Mouse (Mus musculus): ENCODE data around the gene Nfix. TPM values are rescaled to one million over a fixed set of nuclear protein-coding genes. Genes with fewer than 3 reads are reported as not detected.

Nfix gene
- total RNA-seq, 1 experiment = 0.89 TPM

DNA sequence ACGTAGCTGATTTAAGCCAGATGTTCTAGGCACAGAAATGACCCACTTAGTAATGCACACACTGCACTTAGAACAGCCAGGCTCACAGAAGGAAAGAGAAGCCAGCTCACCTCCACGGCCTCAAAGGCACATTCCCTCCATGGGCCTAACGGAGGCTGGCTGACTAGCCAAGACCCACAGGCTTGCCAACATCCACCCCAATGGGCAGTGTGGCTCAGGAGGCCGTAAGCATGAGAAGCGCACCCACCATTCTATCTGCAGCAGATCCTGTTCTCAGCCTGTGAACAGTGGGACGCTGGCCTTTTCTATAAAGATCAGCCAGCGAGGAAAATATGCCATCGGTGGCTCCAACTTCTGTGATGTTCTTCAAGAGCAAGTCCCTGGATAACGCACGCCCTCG is 83.4 kb downstream of the Nfix start:
- no peak for DNase-seq (ENCODE audit: low read depth, low spot score)
- no peak overlapping the region for H3K27ac ChIP-seq (ENCODE audit: insufficient read depth, low read depth, low read length, poor library complexity, severe bottlenecking)
- no peak overlapping the region for H3K9ac ChIP-seq (ENCODE audit: insufficient read depth, low read depth, low read length, poor library complexity, severe bottlenecking)
- in situ Hi-C loops (cut with MboI; ENCODE audit: low sequenced_read_pairs in 2 of 2, unreplicated experiment in 2 of 2) = no loop called here
- H3K4me3 ChIP-seq (ENCODE audit: insufficient read depth in 1 of 2, low read depth in 1 of 2, low read length in 2 of 2, poor library complexity in 1 of 2, severe bottlenecking in 1 of 2) = no peak overlapping the region
- H3K9me3 ChIP-seq (ENCODE audit: control insufficient read depth, insufficient read depth, low read depth, low read length) = no peaks in the 10 kb centered on the region
- peaks cover 1 to 12% of the 10 kb centered on the region in 2 experiments; a peak in 2 of 4 replicates for H3K4me1 ChIP-seq (ENCODE audit: control insufficient read depth in 2 of 2, insufficient read depth in 2 of 2, low read length in 2 of 2, poor library complexity in 1 of 2)
- H3K36me3 ChIP-seq (ENCODE audit: control insufficient read depth, insufficient read depth, low read length, poor library complexity, severe bottlenecking) = no peaks in the 10 kb centered on the region
- TF ChIP-seq CHD2 (IDR thresholded peaks at IDR 0.05; ENCODE audit: low read depth, low read length) (no peak), HCFC1 (IDR thresholded peaks at IDR 0.05; ENCODE audit: borderline replicate concordance, insufficient read depth, low read length) (no peak), ZC3H11A (IDR thresholded peaks at IDR 0.05; ENCODE audit: borderline replicate concordance, low read depth, low read length) (no peak), MAFK (IDR thresholded peaks at IDR 0.05; ENCODE audit: insufficient read depth, low read depth, low read length) (no peak), ZNF384 (IDR thresholded peaks at IDR 0.05; ENCODE audit: low read depth, low read length) (no peak)

GRCm38 (mm10) chr8:84715893-84716468 is 84.2 kb downstream of the Nfix start:
- no peak for DNase-seq (ENCODE audit: low read depth, low spot score)
- peak overlapping the region; percentile 5 to 41; a peak in 1 of 4 replicates for H3K4me3 ChIP-seq (ENCODE audit: insufficient read depth in 1 of 2, low read depth in 1 of 2, low read length in 2 of 2, poor library complexity in 1 of 2, severe bottlenecking in 1 of 2)
- no peak for TF ChIP-seq ZC3H11A (IDR thresholded peaks at IDR 0.05; ENCODE audit: borderline replicate concordance, low read depth, low read length)
- no peak for TF ChIP-seq ZNF384 (IDR thresholded peaks at IDR 0.05; ENCODE audit: low read depth, low read length)
- TF ChIP-seq CHD2 (IDR thresholded peaks at IDR 0.05; ENCODE audit: low read depth, low read length) = no peak
- no peak for TF ChIP-seq MAFK (IDR thresholded peaks at IDR 0.05; ENCODE audit: insufficient read depth, low read depth, low read length)
- no peak for TF ChIP-seq HCFC1 (IDR thresholded peaks at IDR 0.05; ENCODE audit: borderline replicate concordance, insufficient read depth, low read length)
- H3K36me3 ChIP-seq (ENCODE audit: control insufficient read depth, insufficient read depth, low read length, poor library complexity, severe bottlenecking) = no peaks in the 10 kb centered on the region
- H3K27ac ChIP-seq (ENCODE audit: insufficient read depth, low read depth, low read length, poor library complexity, severe bottlenecking) = no peak overlapping the region
- H3K9ac ChIP-seq (ENCODE audit: insufficient read depth, low read depth, low read length, poor library complexity, severe bottlenecking) = no peak overlapping the region
- in situ Hi-C loops (cut with MboI; ENCODE audit: low sequenced_read_pairs in 2 of 2, unreplicated experiment in 2 of 2) = no loop called here
- peaks cover 1 to 10% of the 10 kb centered on the region in 2 experiments; a peak in 1 of 4 replicates for H3K4me1 ChIP-seq (ENCODE audit: control insufficient read depth in 2 of 2, insufficient read depth in 2 of 2, low read length in 2 of 2, poor library complexity in 1 of 2)
- no peaks in the 10 kb centered on the region for H3K9me3 ChIP-seq (ENCODE audit: control insufficient read depth, insufficient read depth, low read depth, low read length)

DNA sequence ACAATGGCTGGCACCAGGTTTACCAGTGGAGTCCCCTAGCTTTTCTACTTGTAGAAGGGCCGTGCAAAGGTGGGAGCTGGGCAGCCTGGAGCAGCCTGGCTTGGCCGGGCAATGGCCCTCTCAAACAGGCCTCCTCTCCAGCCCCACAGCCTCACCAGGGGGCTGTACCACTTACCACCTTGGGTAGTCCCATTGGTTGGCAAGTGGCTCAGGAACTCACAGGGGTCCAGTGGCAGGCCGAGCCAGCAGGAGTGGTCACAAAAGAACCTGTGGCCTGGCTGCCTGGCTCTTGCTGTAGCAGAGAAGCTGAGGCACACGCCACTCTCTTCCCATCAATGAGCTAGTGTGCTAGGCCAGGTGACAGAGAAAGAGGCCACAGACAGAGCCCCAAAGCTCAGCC is 86.0 kb downstream of the Nfix start:
- no peak overlapping the region for H3K27ac ChIP-seq (ENCODE audit: insufficient read depth, low read depth, low read length, poor library complexity, severe bottlenecking)
- H3K36me3 ChIP-seq (ENCODE audit: control insufficient read depth, insufficient read depth, low read length, poor library complexity, severe bottlenecking) = no peaks in the 10 kb centered on the region
- TF ChIP-seq MAFK (IDR thresholded peaks at IDR 0.05; ENCODE audit: insufficient read depth, low read depth, low read length) (no peak), HCFC1 (IDR thresholded peaks at IDR 0.05; ENCODE audit: borderline replicate concordance, insufficient read depth, low read length) (no peak), ZC3H11A (IDR thresholded peaks at IDR 0.05; ENCODE audit: borderline replicate concordance, low read depth, low read length) (no peak), CHD2 (IDR thresholded peaks at IDR 0.05; ENCODE audit: low read depth, low read length) (no peak), ZNF384 (IDR thresholded peaks at IDR 0.05; ENCODE audit: low read depth, low read length) (no peak)
- peaks cover 1 to 10% of the 10 kb centered on the region in 2 experiments; a peak in 1 of 4 replicates for H3K4me1 ChIP-seq (ENCODE audit: control insufficient read depth in 2 of 2, insufficient read depth in 2 of 2, low read length in 2 of 2, poor library complexity in 1 of 2)
- H3K9ac ChIP-seq (ENCODE audit: insufficient read depth, low read depth, low read length, poor library complexity, severe bottlenecking) = no peak overlapping the region
- no peaks in the 10 kb centered on the region for H3K9me3 ChIP-seq (ENCODE audit: control insufficient read depth, insufficient read depth, low read depth, low read length)
- in situ Hi-C loops (cut with MboI; ENCODE audit: low sequenced_read_pairs in 2 of 2, unreplicated experiment in 2 of 2) = no loop called here
- DNase-seq (ENCODE audit: low read depth, low spot score) = no peak
- H3K4me3 ChIP-seq (ENCODE audit: insufficient read depth in 1 of 2, low read depth in 1 of 2, low read length in 2 of 2, poor library complexity in 1 of 2, severe bottlenecking in 1 of 2) = no peak overlapping the region

- H3K4me3 ChIP-seq (ENCODE audit: insufficient read depth in 1 of 2, low read depth in 1 of 2, low read length in 2 of 2, poor library complexity in 1 of 2, severe bottlenecking in 1 of 2) = no peak overlapping the region
- no peak for DNase-seq (ENCODE audit: low read depth, low spot score)
- H3K36me3 ChIP-seq (ENCODE audit: control insufficient read depth, insufficient read depth, low read length, poor library complexity, severe bottlenecking) = no peaks in the 10 kb centered on the region
- H3K9me3 ChIP-seq (ENCODE audit: control insufficient read depth, insufficient read depth, low read depth, low read length) = no peaks in the 10 kb centered on the region
- no peak overlapping the region for H3K9ac ChIP-seq (ENCODE audit: insufficient read depth, low read depth, low read length, poor library complexity, severe bottlenecking)
- no peak for TF ChIP-seq ZNF384 (IDR thresholded peaks at IDR 0.05; ENCODE audit: low read depth, low read length)
- no peak for TF ChIP-seq HCFC1 (IDR thresholded peaks at IDR 0.05; ENCODE audit: borderline replicate concordance, insufficient read depth, low read length)
- no peak for TF ChIP-seq MAFK (IDR thresholded peaks at IDR 0.05; ENCODE audit: insufficient read depth, low read depth, low read length)
- no peak for TF ChIP-seq ZC3H11A (IDR thresholded peaks at IDR 0.05; ENCODE audit: borderline replicate concordance, low read depth, low read length)
- no peak for TF ChIP-seq CHD2 (IDR thresholded peaks at IDR 0.05; ENCODE audit: low read depth, low read length)
- H3K27ac ChIP-seq (ENCODE audit: insufficient read depth, low read depth, low read length, poor library complexity, severe bottlenecking) = no peak overlapping the region
- in situ Hi-C loops (cut with MboI; ENCODE audit: low sequenced_read_pairs in 2 of 2, unreplicated experiment in 2 of 2) = no loop called here
- peaks cover 1 to 11% of the 10 kb centered on the region in 2 experiments; a peak in 1 of 4 replicates for H3K4me1 ChIP-seq (ENCODE audit: control insufficient read depth in 2 of 2, insufficient read depth in 2 of 2, low read length in 2 of 2, poor library complexity in 1 of 2)
Measured at GRCm38 (mm10) chr8:84713381-84713780, 86.8 kb downstream of the Nfix start.

Data from ES-E14 (cell line).